Mouse (Mus musculus): ENCODE results near the gene Il4ra. TPM values are rescaled to one million over a fixed set of nuclear protein-coding genes. Genes with fewer than 3 reads are reported as not detected.

The Il4ra gene
- polyA plus RNA-seq, 1 experiment from 2014 or later, result 7.3 TPM

GRCm38 (mm10) chr7:125597083-125597482 lies 45.2 kb downstream of the Il4ra start:
- no peak overlapping the region for H3K27ac ChIP-seq
- no peaks in the 10 kb centered on the region for H3K27me3 ChIP-seq
- no peak overlapping the region for H3K4me3 ChIP-seq
- H3K36me3 ChIP-seq, result no peaks in the 10 kb centered on the region
- no peaks in the 10 kb centered on the region for H3K9me3 ChIP-seq (replicated peaks)
- 91% methylated on average over 9 of the region's 9 CpGs for WGBS
- H3K4me1 ChIP-seq, result no peaks in the 10 kb centered on the region
- no peak overlapping the region for H3K4me2 ChIP-seq (replicated peaks)
- no peak overlapping the region for H3K9ac ChIP-seq
- ATAC-seq (ENCODE audit: low FRiP score), result no peak

- ATAC-seq (ENCODE audit: low FRiP score), result no peak
- Histone ChIP-seq H3K4me2 (replicated peaks) (no peak overlapping the region), H3K9me3 (replicated peaks) (no peaks in the 10 kb centered on the region), H3K9ac (no peak overlapping the region), H3K36me3 (no peaks in the 10 kb centered on the region), H3K27me3 (no peaks in the 10 kb centered on the region), H3K4me1 (no peaks in the 10 kb centered on the region), H3K4me3 (no peak overlapping the region), H3K27ac (no peak overlapping the region)
- WGBS, result 82% methylated on average over 11 of the region's 11 CpGs
Measured at GRCm38 (mm10) chr7:125597516-125598347, 45.8 kb downstream of the Il4ra start.

GRCm38 (mm10) chr7:125599373-125599973 lies 47.6 kb downstream of the Il4ra start:
- H3K4me3 ChIP-seq, result no peak overlapping the region
- WGBS, result 67% methylated on average over 4 of the region's 4 CpGs
- ATAC-seq (ENCODE audit: low FRiP score), result no peak

GRCm38 (mm10) chr7:125600136-125600535 lies 48.2 kb downstream of the Il4ra start:
- H3K36me3 ChIP-seq, result no peaks in the 10 kb centered on the region
- ATAC-seq (ENCODE audit: low FRiP score), result no peak
- no peak overlapping the region for H3K27ac ChIP-seq
- no peaks in the 10 kb centered on the region for H3K27me3 ChIP-seq
- H3K4me2 ChIP-seq (replicated peaks), result no peak overlapping the region
- H3K4me1 ChIP-seq, result no peaks in the 10 kb centered on the region
- H3K9ac ChIP-seq, result no peak overlapping the region
- H3K9me3 ChIP-seq (replicated peaks), result no peaks in the 10 kb centered on the region
- no peak overlapping the region for H3K4me3 ChIP-seq
- 77% methylated on average over 10 of the region's 10 CpGs for WGBS

More at GRCm38 (mm10) chr7:125599373-125599973, 47.6 kb downstream of the Il4ra start:
- H3K4me2 ChIP-seq (replicated peaks), result no peak overlapping the region
- no peaks in the 10 kb centered on the region for H3K9me3 ChIP-seq (replicated peaks)
- H3K27ac ChIP-seq, result no peak overlapping the region
- no peaks in the 10 kb centered on the region for H3K36me3 ChIP-seq
- no peaks in the 10 kb centered on the region for H3K27me3 ChIP-seq
- no peaks in the 10 kb centered on the region for H3K4me1 ChIP-seq
- no peak overlapping the region for H3K9ac ChIP-seq

DNA sequence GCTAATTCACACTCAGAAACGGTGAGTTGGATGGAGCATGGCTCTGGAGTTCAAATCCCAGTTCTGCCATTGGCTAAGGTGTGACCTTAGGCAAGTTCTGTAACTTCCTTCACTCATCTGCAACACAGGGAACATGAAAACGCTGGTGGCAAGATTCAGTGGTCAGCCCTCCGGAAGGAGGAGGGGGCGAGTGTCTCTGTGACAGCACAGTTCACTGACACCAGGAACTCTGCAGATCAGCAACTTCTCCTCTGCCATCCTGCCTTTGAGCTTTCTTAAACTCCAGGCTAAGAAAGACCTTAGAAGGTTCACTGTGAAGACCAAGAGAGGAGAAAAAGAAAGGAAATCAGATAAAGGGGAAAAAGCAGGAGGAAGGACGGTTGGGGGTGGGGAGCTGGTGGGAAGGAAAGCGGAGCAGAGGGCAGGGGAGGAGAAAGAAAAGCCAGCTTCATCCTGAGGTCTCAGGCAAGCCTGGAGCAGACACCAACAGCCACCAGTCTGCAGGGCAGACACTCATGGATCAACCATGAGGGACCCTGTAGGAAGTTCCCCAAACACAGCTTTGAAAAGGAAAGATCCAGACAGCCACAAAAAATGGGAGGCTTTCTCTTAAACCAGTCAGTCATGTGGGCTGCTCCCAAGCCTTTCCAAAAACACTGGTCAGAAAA lies 48.8 kb downstream of the Il4ra start:
- H3K27me3 ChIP-seq, result no peaks in the 10 kb centered on the region
- no peaks in the 10 kb centered on the region for H3K4me1 ChIP-seq
- WGBS, result 48% methylated on average over 6 of the region's 6 CpGs
- no peak for ATAC-seq (ENCODE audit: low FRiP score)
- H3K36me3 ChIP-seq, result no peaks in the 10 kb centered on the region
- H3K9me3 ChIP-seq (replicated peaks), result no peaks in the 10 kb centered on the region
- no peak overlapping the region for H3K4me2 ChIP-seq (replicated peaks)
- no peak overlapping the region for H3K4me3 ChIP-seq
- H3K27ac ChIP-seq, result no peak overlapping the region
- H3K9ac ChIP-seq, result no peak overlapping the region

DNA sequence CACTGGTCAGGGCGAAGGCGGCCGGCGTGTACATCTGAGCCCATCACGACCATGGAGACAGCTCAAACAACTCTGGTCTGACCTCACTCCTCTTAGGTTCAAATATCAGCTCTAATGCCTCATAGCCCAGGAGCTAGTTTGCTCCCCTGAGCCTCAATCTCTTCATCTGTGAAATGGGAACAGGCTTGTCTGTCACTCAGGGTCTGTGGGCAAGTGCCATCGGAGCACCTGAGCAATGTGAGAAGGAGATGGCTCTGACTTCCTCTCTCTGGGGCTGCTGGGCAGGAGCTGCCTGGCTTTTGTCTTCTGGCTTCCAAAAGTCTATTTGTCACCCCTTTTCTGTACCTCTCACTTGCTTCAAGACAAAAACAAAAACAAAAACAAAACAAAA lies 49.4 kb downstream of the Il4ra start:
- H3K4me1 ChIP-seq, result no peaks in the 10 kb centered on the region
- no peaks in the 10 kb centered on the region for H3K36me3 ChIP-seq
- H3K27ac ChIP-seq, result no peak overlapping the region
- 88% methylated on average over 6 of the region's 6 CpGs for WGBS
- no peak overlapping the region for H3K4me3 ChIP-seq
- ATAC-seq (ENCODE audit: low FRiP score), result no peak
- no peaks in the 10 kb centered on the region for H3K9me3 ChIP-seq (replicated peaks)
- H3K9ac ChIP-seq, result no peak overlapping the region
- no peaks in the 10 kb centered on the region for H3K27me3 ChIP-seq
- H3K4me2 ChIP-seq (replicated peaks), result no peak overlapping the region

DNA sequence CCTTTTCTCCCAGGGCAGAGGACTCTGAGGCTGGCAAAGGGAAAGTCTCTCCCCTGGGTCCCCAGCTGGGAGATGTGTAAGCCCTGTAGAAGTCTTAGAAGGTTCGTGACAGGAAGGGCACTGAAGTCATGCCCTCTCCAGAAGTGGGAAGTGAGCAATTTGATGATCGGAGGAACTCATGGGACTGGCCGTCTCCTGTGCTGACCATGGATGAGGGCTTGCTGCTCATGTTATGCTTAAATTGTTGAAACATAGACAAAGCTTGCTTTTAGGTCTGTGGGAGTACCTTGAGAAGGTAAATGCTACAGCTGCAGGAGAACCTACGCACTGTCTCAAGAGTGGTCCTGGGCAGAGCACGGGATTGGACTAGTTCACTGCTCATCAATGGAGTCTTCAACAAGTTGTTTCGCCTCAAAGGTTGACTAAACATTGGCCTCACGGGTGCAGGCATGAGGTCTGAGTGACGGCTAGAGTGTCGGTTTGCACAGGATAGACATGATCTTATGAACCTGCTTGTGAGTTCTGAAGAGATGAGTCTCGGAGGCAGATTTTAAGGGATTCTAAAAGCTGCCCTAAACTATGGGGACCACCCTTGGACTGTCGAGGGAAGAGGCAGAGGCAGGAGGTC lies 50.0 kb downstream of the Il4ra start:
- Histone ChIP-seq H3K4me1 (no peaks in the 10 kb centered on the region), H3K9ac (no peak overlapping the region), H3K27ac (no peak overlapping the region), H3K9me3 (replicated peaks) (no peaks in the 10 kb centered on the region), H3K27me3 (no peaks in the 10 kb centered on the region), H3K4me3 (no peak overlapping the region), H3K36me3 (no peaks in the 10 kb centered on the region), H3K4me2 (replicated peaks) (no peak overlapping the region)
- 74% methylated on average over 11 of the region's 11 CpGs for WGBS
- ATAC-seq (ENCODE audit: low FRiP score), result no peak

DNA sequence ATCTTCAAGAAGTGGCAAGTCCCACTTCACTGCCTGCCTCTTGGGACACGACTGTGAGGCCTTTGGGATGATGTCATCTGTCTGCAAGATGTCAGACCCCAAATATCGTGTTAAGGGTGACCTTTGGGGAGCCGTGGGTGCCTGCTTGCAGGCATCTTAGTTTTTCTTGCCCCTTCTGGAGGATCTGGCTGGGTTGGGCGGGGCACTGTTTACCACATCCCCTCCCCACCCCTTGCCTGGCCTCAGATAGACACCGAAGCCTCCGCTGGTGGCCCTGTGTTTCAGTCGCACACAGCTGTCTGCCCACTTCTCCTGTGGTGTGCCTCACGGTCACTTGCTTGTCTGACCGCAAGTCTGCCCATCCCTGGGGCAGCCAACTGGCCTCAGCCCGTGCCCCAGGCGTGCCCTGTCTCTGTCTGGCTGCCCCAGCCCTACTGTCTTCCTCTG lies 51.3 kb downstream of the Il4ra start, which contains the start of gene Il21r:
Gene Il21r, plus strand, starts transcription at position 245 of the 447 bp plus-strand sequence.
- 75% methylated on average over 11 of the region's 11 CpGs for WGBS
- Histone ChIP-seq H3K27ac (no peak within 1 kb of the TSS), H3K27me3 (no peaks in the 10 kb centered on the region)

DNA sequence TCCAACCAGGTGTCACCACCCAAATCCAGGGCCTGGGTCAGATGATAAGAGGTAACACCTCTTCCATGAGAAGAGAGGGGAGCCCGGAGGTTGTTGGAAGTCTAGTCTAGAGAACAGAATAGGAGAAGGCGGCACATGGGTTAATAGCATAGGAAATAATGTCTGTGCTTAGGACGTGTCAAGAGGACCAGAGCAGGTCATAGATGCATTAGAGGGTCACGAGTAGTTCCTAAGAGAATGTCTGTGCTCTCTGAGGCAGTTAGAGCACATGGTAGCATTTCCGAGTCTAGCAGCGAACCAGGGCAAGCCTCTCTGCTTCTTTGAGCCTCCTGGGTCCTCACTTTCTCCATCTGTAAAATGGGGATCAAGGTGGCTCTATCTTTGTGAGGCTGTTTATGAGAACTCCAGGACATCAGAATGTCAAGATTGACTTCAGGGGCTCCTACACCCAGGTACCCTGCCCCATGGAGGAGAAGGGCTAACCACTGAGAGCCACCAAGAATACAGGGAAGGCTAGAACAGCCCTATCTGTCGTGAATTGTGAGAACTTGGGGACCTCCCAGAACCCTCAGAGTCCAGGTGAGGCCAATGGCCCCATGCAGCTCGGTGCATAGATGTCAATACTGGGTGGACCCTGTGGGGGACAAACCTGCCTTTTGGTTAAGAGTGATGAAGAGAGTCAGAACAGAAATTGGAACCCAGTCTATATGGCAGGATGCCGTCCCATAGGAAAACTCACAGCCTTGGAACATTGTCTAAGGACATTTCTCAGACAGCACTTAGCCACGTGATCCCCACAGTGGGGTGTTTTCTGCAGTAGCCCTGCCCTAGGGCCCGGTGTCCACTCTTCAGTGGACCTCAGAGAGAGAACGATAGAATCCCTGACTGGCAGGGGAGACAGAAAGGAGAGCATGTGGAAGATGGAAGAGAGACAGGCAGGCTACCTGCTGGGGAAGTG lies 52.7 kb downstream of the Il4ra start:
- no peak overlapping the region for H3K9ac ChIP-seq
- no peak overlapping the region for H3K4me2 ChIP-seq (replicated peaks)
- no peaks in the 10 kb centered on the region for H3K27me3 ChIP-seq
- no peaks in the 10 kb centered on the region for H3K4me1 ChIP-seq
- 78% methylated on average over 12 of the region's 12 CpGs for WGBS
- no peak for ATAC-seq (ENCODE audit: low FRiP score)
- H3K4me3 ChIP-seq, result no peak overlapping the region
- H3K9me3 ChIP-seq (replicated peaks), result peaks cover 5% of the 10 kb centered on the region; the same call in 1 of the 2 replicates
- no peaks in the 10 kb centered on the region for H3K36me3 ChIP-seq
- no peak overlapping the region for H3K27ac ChIP-seq

More for the DNA sequence above, 51.3 kb downstream of the Il4ra start, which contains the start of gene Il21r:
- Histone ChIP-seq H3K4me3 (no peak within 1 kb of the TSS), H3K9me3 (replicated peaks) (no peaks in the 10 kb centered on the region), H3K4me1 (no peaks in the 10 kb centered on the region), H3K4me2 (replicated peaks) (no peak within 1 kb of the TSS), H3K9ac (no peak within 1 kb of the TSS), H3K36me3 (no peaks in the 10 kb centered on the region)
- no peak for ATAC-seq (ENCODE audit: low FRiP score)

DNA sequence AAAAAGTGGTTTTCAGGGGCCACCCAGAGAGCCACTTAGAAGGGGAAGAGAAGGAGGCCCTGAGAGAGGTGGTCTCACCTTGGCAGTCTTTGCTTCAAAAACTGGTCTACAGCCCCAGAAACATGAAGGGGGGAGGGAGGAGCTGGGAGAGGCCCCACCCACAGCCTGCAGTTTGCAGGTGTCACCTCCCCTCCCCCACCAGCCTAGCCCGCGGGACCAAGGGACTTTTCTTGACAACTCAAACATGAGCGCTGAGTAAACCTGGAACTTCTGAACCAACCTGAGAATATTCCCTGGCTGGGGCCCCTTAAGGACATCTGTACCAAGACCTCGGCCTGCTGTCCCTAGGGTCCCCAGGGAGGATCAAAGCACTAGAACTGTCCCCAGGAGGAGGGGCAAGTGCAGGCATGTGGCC lies 53.8 kb downstream of the Il4ra start:
- WGBS, result 57% methylated on average over 4 of the region's 4 CpGs
- ATAC-seq (ENCODE audit: low FRiP score), result no peak
- H3K27ac ChIP-seq, result no peak overlapping the region

More for the DNA sequence above, 53.8 kb downstream of the Il4ra start:
- H3K9ac ChIP-seq, result no peak overlapping the region
- no peaks in the 10 kb centered on the region for H3K36me3 ChIP-seq
- H3K9me3 ChIP-seq (replicated peaks), result peaks cover 9% of the 10 kb centered on the region; the same call in 1 of the 2 replicates
- no peak overlapping the region for H3K4me3 ChIP-seq
- no peak overlapping the region for H3K4me2 ChIP-seq (replicated peaks)
- no peaks in the 10 kb centered on the region for H3K4me1 ChIP-seq
- no peaks in the 10 kb centered on the region for H3K27me3 ChIP-seq
